Mouse (Mus musculus): ENCODE data around the gene Chrna1. TPM values are rescaled to one million over a fixed set of nuclear protein-coding genes. Genes with fewer than 3 reads are reported as not detected.

Gene Chrna1
- polyA plus RNA-seq, 1 experiment from 2014 or later: 0.07 TPM

GRCm38 (mm10) chr2:73597772-73598171 is 17.6 kb upstream of the Chrna1 start:
- H3K4me3 ChIP-seq (ENCODE audit: low read depth, low read length): no peak overlapping the region
- no peaks in the 10 kb centered on the region for H3K9me3 ChIP-seq (ENCODE audit: control insufficient read depth, low read depth, low read length)
- H3K4me1 ChIP-seq (ENCODE audit: control insufficient read depth, insufficient read depth, low read length): peaks cover 21% of the 10 kb centered on the region
- no peaks in the 10 kb centered on the region for H3K36me3 ChIP-seq (ENCODE audit: control insufficient read depth, insufficient read depth, low read length)
- no peak overlapping the region for H3K9ac ChIP-seq (replicated peaks; ENCODE audit: low read depth, low read length)
- 94% methylated on average over 11 of the region's 11 CpGs for WGBS
- H3K27me3 ChIP-seq (ENCODE audit: control insufficient read depth, insufficient read depth, low read length): no peaks in the 10 kb centered on the region
- H3K27ac ChIP-seq (ENCODE audit: low read length): no peak overlapping the region
- H3K4me2 ChIP-seq (replicated peaks; ENCODE audit: low read depth, low read length): no peak overlapping the region
- ATAC-seq (ENCODE audit: insufficient number of reproducible peaks, insufficient read depth, low FRiP score, low read depth): no peak

GRCm38 (mm10) chr2:73596786-73597185 is 16.6 kb upstream of the Chrna1 start:
- Histone ChIP-seq H3K36me3 (ENCODE audit: control insufficient read depth, insufficient read depth, low read length) (no peaks in the 10 kb centered on the region), H3K4me2 (replicated peaks; ENCODE audit: low read depth, low read length) (peak overlapping the region; percentile 39), H3K9ac (replicated peaks; ENCODE audit: low read depth, low read length) (no peak overlapping the region), H3K27ac (ENCODE audit: low read length) (peak overlapping the region; percentile 63), H3K9me3 (ENCODE audit: control insufficient read depth, low read depth, low read length) (no peaks in the 10 kb centered on the region), H3K4me3 (ENCODE audit: low read depth, low read length) (peak overlapping the region; percentile 10; the same call in 1 of the 2 replicates), H3K27me3 (ENCODE audit: control insufficient read depth, insufficient read depth, low read length) (no peaks in the 10 kb centered on the region), H3K4me1 (ENCODE audit: control insufficient read depth, insufficient read depth, low read length) (peaks cover 30% of the 10 kb centered on the region)
- ATAC-seq (ENCODE audit: insufficient number of reproducible peaks, insufficient read depth, low FRiP score, low read depth): peak; percentile 69; the same call in 1 of the 2 replicates
- 5% methylated on average over 9 of the region's 9 CpGs for WGBS

- H3K9ac ChIP-seq (replicated peaks; ENCODE audit: low read depth, low read length): no peak overlapping the region
- H3K27ac ChIP-seq (ENCODE audit: low read length): peak overlapping the region; percentile 63
- H3K4me1 ChIP-seq (ENCODE audit: control insufficient read depth, insufficient read depth, low read length): peaks cover 31% of the 10 kb centered on the region
- peak overlapping the region; percentile 39 for H3K4me2 ChIP-seq (replicated peaks; ENCODE audit: low read depth, low read length)
- 59% methylated on average over 5 of the region's 5 CpGs for WGBS
- 0 out of 2 replicates have a peak overlapping the region, but pooled peaks have one; percentile 10 for H3K4me3 ChIP-seq (ENCODE audit: low read depth, low read length)
- H3K27me3 ChIP-seq (ENCODE audit: control insufficient read depth, insufficient read depth, low read length): no peaks in the 10 kb centered on the region
- H3K36me3 ChIP-seq (ENCODE audit: control insufficient read depth, insufficient read depth, low read length): no peaks in the 10 kb centered on the region
- no peak for ATAC-seq (ENCODE audit: insufficient number of reproducible peaks, insufficient read depth, low FRiP score, low read depth)
- H3K9me3 ChIP-seq (ENCODE audit: control insufficient read depth, low read depth, low read length): no peaks in the 10 kb centered on the region
Observed at GRCm38 (mm10) chr2:73596326-73596725, 16.2 kb upstream of the Chrna1 start.

GRCm38 (mm10) chr2:73593101-73593439 is 12.9 kb upstream of the Chrna1 start:
- H3K36me3 ChIP-seq (ENCODE audit: control insufficient read depth, insufficient read depth, low read length): no peaks in the 10 kb centered on the region
- no peak overlapping the region for H3K9ac ChIP-seq (replicated peaks; ENCODE audit: low read depth, low read length)
- H3K4me3 ChIP-seq (ENCODE audit: low read depth, low read length): no peak overlapping the region
- no peaks in the 10 kb centered on the region for H3K27me3 ChIP-seq (ENCODE audit: control insufficient read depth, insufficient read depth, low read length)
- no peaks in the 10 kb centered on the region for H3K9me3 ChIP-seq (ENCODE audit: control insufficient read depth, low read depth, low read length)
- H3K4me2 ChIP-seq (replicated peaks; ENCODE audit: low read depth, low read length): no peak overlapping the region
- H3K4me1 ChIP-seq (ENCODE audit: control insufficient read depth, insufficient read depth, low read length): peaks cover 43% of the 10 kb centered on the region
- WGBS: 55% methylated on average over 2 of the region's 2 CpGs
- H3K27ac ChIP-seq (ENCODE audit: low read length): no peak overlapping the region; the same call in 1 of the 2 replicates
- ATAC-seq (ENCODE audit: insufficient number of reproducible peaks, insufficient read depth, low FRiP score, low read depth): no peak

- H3K36me3 ChIP-seq (ENCODE audit: control insufficient read depth, insufficient read depth, low read length): no peaks in the 10 kb centered on the region
- no peaks in the 10 kb centered on the region for H3K27me3 ChIP-seq (ENCODE audit: control insufficient read depth, insufficient read depth, low read length)
- H3K4me1 ChIP-seq (ENCODE audit: control insufficient read depth, insufficient read depth, low read length): peaks cover 43% of the 10 kb centered on the region
- H3K9ac ChIP-seq (replicated peaks; ENCODE audit: low read depth, low read length): no peak overlapping the region
- H3K9me3 ChIP-seq (ENCODE audit: control insufficient read depth, low read depth, low read length): no peaks in the 10 kb centered on the region
- H3K4me3 ChIP-seq (ENCODE audit: low read depth, low read length): no peak overlapping the region
- ATAC-seq (ENCODE audit: insufficient number of reproducible peaks, insufficient read depth, low FRiP score, low read depth): no peak
- no peak overlapping the region for H3K4me2 ChIP-seq (replicated peaks; ENCODE audit: low read depth, low read length)
- 61% methylated on average over 14 of the region's 14 CpGs for WGBS
- peak overlapping the region; percentile 67 for H3K27ac ChIP-seq (ENCODE audit: low read length)
Observed at GRCm38 (mm10) chr2:73592231-73593100, 12.3 kb upstream of the Chrna1 start.

- Histone ChIP-seq H3K27ac (ENCODE audit: low read length) (no peak overlapping the region), H3K9me3 (ENCODE audit: control insufficient read depth, low read depth, low read length) (no peaks in the 10 kb centered on the region), H3K4me1 (ENCODE audit: control insufficient read depth, insufficient read depth, low read length) (peaks cover 40% of the 10 kb centered on the region), H3K4me2 (replicated peaks; ENCODE audit: low read depth, low read length) (no peak overlapping the region), H3K27me3 (ENCODE audit: control insufficient read depth, insufficient read depth, low read length) (no peaks in the 10 kb centered on the region), H3K4me3 (ENCODE audit: low read depth, low read length) (no peak overlapping the region), H3K9ac (replicated peaks; ENCODE audit: low read depth, low read length) (no peak overlapping the region), H3K36me3 (ENCODE audit: control insufficient read depth, insufficient read depth, low read length) (no peaks in the 10 kb centered on the region)
- 52% methylated on average over 6 of the region's 6 CpGs for WGBS
- no peak for ATAC-seq (ENCODE audit: insufficient number of reproducible peaks, insufficient read depth, low FRiP score, low read depth)
Observed at GRCm38 (mm10) chr2:73591246-73591645, 11.1 kb upstream of the Chrna1 start.

- Histone ChIP-seq H3K4me2 (replicated peaks; ENCODE audit: low read depth, low read length) (peak overlapping the region; percentile 36), H3K9ac (replicated peaks; ENCODE audit: low read depth, low read length) (no peak overlapping the region), H3K27ac (ENCODE audit: low read length) (peak overlapping the region; percentile 40; the same call in 1 of the 2 replicates), H3K4me3 (ENCODE audit: low read depth, low read length) (0 out of 2 replicates have a peak overlapping the region, but pooled peaks have one; percentile 6), H3K36me3 (ENCODE audit: control insufficient read depth, insufficient read depth, low read length) (no peaks in the 10 kb centered on the region), H3K27me3 (ENCODE audit: control insufficient read depth, insufficient read depth, low read length) (no peaks in the 10 kb centered on the region), H3K9me3 (ENCODE audit: control insufficient read depth, low read depth, low read length) (no peaks in the 10 kb centered on the region), H3K4me1 (ENCODE audit: control insufficient read depth, insufficient read depth, low read length) (peaks cover 34% of the 10 kb centered on the region)
- ATAC-seq (ENCODE audit: insufficient number of reproducible peaks, insufficient read depth, low FRiP score, low read depth): 0 out of 2 replicates have a peak, but pooled peaks have one; percentile 31
- WGBS: 5% methylated on average over 12 of the region's 12 CpGs
Observed at GRCm38 (mm10) chr2:73590106-73590505, 10.0 kb upstream of the Chrna1 start.

- H3K4me1 ChIP-seq (ENCODE audit: control insufficient read depth, insufficient read depth, low read length): peaks cover 34% of the 10 kb centered on the region
- no peak overlapping the region for H3K4me2 ChIP-seq (replicated peaks; ENCODE audit: low read depth, low read length)
- no peak overlapping the region for H3K9ac ChIP-seq (replicated peaks; ENCODE audit: low read depth, low read length)
- ATAC-seq (ENCODE audit: insufficient number of reproducible peaks, insufficient read depth, low FRiP score, low read depth): no peak
- no peak overlapping the region for H3K4me3 ChIP-seq (ENCODE audit: low read depth, low read length)
- no peaks in the 10 kb centered on the region for H3K27me3 ChIP-seq (ENCODE audit: control insufficient read depth, insufficient read depth, low read length)
- H3K36me3 ChIP-seq (ENCODE audit: control insufficient read depth, insufficient read depth, low read length): no peaks in the 10 kb centered on the region
- 56% methylated on average over 2 of the region's 2 CpGs for WGBS
- H3K9me3 ChIP-seq (ENCODE audit: control insufficient read depth, low read depth, low read length): no peaks in the 10 kb centered on the region
- H3K27ac ChIP-seq (ENCODE audit: low read length): no peak overlapping the region
Observed at GRCm38 (mm10) chr2:73588951-73589350, 8.8 kb upstream of the Chrna1 start.

All from stomach, embryonic 14.5 days (tissue).